19 mouse cellular contexts compared by ENCODE assay signal in genomic region chr19:7300078-7300477, GRCm38 (mm10). TPM values are rescaled to one million over a fixed set of nuclear protein-coding genes. Genes with fewer than 3 reads are reported as not detected.
DNase-seq lines count a peak whose midpoint lies in the region; TF ChIP-seq lines count a peak whose summit lies in the region.
"Had no signal": no experiment of that assay in that cellular context is flagged by ENCODE, and none has a peak within 500 bp of the region (broad histone marks: within the 10 kb centered on the region; RNA-seq: fewer than 3 reads in every experiment).

No protein-coding gene starts in this region.

- DNase-seq in heart, adult 11 months: peak; percentile 66
- no peak for DNase-seq in heart, adult 9 months (ENCODE audit: low spot score in 2 of 2)
- DNase-seq in left cerebral cortex, adult 2 months (ENCODE audit: extremely low spot score in 1 of 2, low spot score in 2 of 2): no peak
- no peak for DNase-seq in left cerebral cortex, adult 9 months (ENCODE audit: low spot score in 2 of 2)
- DNase-seq: adrenal gland, adult 2 months; adrenal gland, postnatal 10 days; adrenal gland, postnatal 25 days; cerebellum, adult 11 months; cerebellum, adult 18-20 months; cerebellum, adult 8-10 months; cerebellum, adult 9-11 months; cerebellum, postnatal 14 days; cerebellum, postnatal 36 days; embryo, embryonic 11 days had no signal

- H3K4me3 ChIP-seq in left cerebral cortex, adult 2 months: no peak overlapping the region
- H3K4me3 ChIP-seq: embryonic facial prominence, embryonic 13.5 days; embryonic facial prominence, embryonic 15.5 days; erythroblast, embryonic 14.5 days; forebrain, embryonic 10.5 days; forebrain, embryonic 13.5 days had no signal

- no peak for TF ChIP-seq CTCF in left cerebral cortex, adult 2 months (IDR thresholded peaks at IDR 0.05)

- H3K27ac ChIP-seq in left cerebral cortex, adult 2 months: peak overlapping the region; percentile 86; the same call in 1 of the 2 replicates
- H3K27ac ChIP-seq: embryonic facial prominence, embryonic 13.5 days; embryonic facial prominence, embryonic 15.5 days; forebrain, embryonic 10.5 days; forebrain, embryonic 13.5 days had no signal

- intact Hi-C loops in left cerebral cortex, adult 2 months (cut with DNase I): no loop called here

RNA-seq across cellular contexts. Expression of gene Rcor2, which starts 33.0 kb away (rescaled TPM):
- 10 to 100 TPM; 14.3 to 14.7 TPM for total RNA-seq in left cerebral cortex, adult 2 months (2021)

RNA-seq across cellular contexts. Expression of gene Mark2, which starts 41.6 kb away (rescaled TPM):
- 100 to 1,000 TPM; 133 to 148 TPM for total RNA-seq in left cerebral cortex, adult 2 months (2021)

RNA-seq across cellular contexts. Expression of gene Naa40, which starts 59.1 kb away (rescaled TPM):
- total RNA-seq in left cerebral cortex, adult 2 months (2021): 10 to 100 TPM; 35.7 to 37.4 TPM
